Mouse (Mus musculus): Measurements from ENCODE around the gene Cstf1.
A peak's percentile ranks its signal among the peaks of the same experiment; 100 is the strongest.

- TF ChIP-seq POLR2A (IDR thresholded peaks at IDR 0.05; ENCODE audit: control insufficient read depth, extremely low read depth, insufficient read depth, low read length, poor library complexity) (peak; percentile 46), CTCF (IDR thresholded peaks at IDR 0.05; ENCODE audit: borderline replicate concordance, control insufficient read depth, extremely low read depth, insufficient read depth, low read length, poor library complexity) (peak; percentile 12; the same call in 1 of the 2 replicates)
Measured at GRCm38 (mm10) chr2:172370411-172371223, at the start of gene Cstf1, which contains the start of gene Aurka.

Data from thymus, adult 2 months (tissue).